Mouse (Mus musculus): ENCODE measurements around the gene Srrm3. TPM values are rescaled to one million over a fixed set of nuclear protein-coding genes. Genes with fewer than 3 reads are reported as not detected.
A peak's percentile ranks its signal among the peaks of the same experiment; 100 is the strongest.

Srrm3 gene
- polyA plus RNA-seq, 1 experiment from 2014 or later = 0.57 TPM

DNA sequence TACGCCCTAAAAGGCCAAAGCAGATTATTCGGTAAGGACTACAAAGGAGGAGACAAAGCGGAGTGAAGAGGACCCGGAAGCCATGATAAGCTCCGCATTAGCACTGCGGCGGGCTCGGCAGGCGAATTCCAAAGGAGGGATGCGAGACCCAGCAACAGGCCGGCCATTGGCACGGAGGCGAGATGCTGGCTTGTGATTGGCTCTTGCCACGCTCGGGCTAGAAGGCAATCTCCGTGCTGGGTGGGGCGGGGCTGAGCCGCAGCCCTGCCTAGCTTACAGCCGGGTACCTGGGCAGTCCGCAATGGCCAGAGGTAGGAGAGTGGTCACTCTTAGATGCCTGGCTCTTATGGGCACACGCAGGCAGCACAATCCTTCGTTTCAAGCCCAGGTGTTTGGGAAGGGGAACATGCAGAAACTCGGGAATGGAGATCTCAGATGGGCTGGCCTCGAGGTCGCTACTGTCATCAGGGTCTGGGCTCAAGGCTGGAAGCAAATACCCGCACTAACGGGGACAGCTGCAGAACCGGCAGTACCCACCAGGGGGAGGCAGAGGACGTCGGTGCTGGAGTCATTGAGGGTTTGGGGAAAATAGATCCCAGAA is 97.0 kb downstream of the Srrm3 start:
- H3K9me3 ChIP-seq (ENCODE audit: control insufficient read depth, low read length) = no peaks in the 10 kb centered on the region
- whole genome bisulfite sequencing = under 1% methylated on average over 30 of the region's 30 CpGs
- H3K36me3 ChIP-seq (ENCODE audit: control insufficient read depth, insufficient read depth, low read length) = 0 out of 2 replicates have a peak, but pooled peaks cover 3% of the 10 kb centered on the region
- peak; percentile 91 for ATAC-seq (ENCODE audit: low read depth)
- H3K4me2 ChIP-seq (ENCODE audit: low read depth, low read length) = peak overlapping the region; percentile 72
- H3K4me3 ChIP-seq (ENCODE audit: low read length) = peak overlapping the region; percentile 53
- H3K4me1 ChIP-seq (replicated peaks; ENCODE audit: control insufficient read depth, insufficient read depth, low read length) = peaks cover 30% of the 10 kb centered on the region
- H3K27me3 ChIP-seq (ENCODE audit: control insufficient read depth, insufficient read depth, low read depth, low read length) = no peaks in the 10 kb centered on the region
- peak overlapping the region; percentile 68 for H3K9ac ChIP-seq (ENCODE audit: low read length)
- peak overlapping the region; percentile 67 for H3K27ac ChIP-seq (ENCODE audit: low read length)

DNA sequence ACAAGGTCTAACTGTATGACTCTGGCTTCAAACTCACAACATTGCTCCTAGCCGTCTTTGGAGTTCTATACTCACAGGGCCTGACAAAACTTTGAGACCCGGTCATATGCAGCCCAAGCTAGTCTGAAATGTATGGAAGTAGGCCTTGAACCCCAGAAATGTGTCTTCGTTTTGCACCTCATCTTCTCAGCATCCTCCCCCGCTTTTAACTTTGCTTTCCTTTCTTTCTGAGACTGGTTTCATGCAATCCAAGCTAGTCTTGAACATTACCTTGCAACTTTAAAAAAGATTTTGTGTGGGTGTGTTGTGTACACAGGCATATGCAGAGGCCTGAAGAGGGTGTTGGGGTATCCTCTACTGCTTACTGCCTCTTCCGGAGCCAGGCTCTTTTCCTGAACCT is 97.6 kb downstream of the Srrm3 start:
- Histone ChIP-seq H3K9me3 (ENCODE audit: control insufficient read depth, low read length) (no peaks in the 10 kb centered on the region), H3K4me3 (ENCODE audit: low read length) (peak overlapping the region; percentile 53), H3K4me2 (ENCODE audit: low read depth, low read length) (peak overlapping the region; percentile 72), H3K36me3 (ENCODE audit: control insufficient read depth, insufficient read depth, low read length) (peaks cover 7% of the 10 kb centered on the region), H3K27me3 (ENCODE audit: control insufficient read depth, insufficient read depth, low read depth, low read length) (no peaks in the 10 kb centered on the region), H3K9ac (ENCODE audit: low read length) (0 out of 2 replicates have a peak overlapping the region, but pooled peaks have one; percentile 14), H3K4me1 (replicated peaks; ENCODE audit: control insufficient read depth, insufficient read depth, low read length) (peaks cover 30% of the 10 kb centered on the region), H3K27ac (ENCODE audit: low read length) (no peak overlapping the region)
- WGBS = 56% methylated on average over 5 of the region's 5 CpGs
- no peak for ATAC-seq (ENCODE audit: low read depth)

DNA sequence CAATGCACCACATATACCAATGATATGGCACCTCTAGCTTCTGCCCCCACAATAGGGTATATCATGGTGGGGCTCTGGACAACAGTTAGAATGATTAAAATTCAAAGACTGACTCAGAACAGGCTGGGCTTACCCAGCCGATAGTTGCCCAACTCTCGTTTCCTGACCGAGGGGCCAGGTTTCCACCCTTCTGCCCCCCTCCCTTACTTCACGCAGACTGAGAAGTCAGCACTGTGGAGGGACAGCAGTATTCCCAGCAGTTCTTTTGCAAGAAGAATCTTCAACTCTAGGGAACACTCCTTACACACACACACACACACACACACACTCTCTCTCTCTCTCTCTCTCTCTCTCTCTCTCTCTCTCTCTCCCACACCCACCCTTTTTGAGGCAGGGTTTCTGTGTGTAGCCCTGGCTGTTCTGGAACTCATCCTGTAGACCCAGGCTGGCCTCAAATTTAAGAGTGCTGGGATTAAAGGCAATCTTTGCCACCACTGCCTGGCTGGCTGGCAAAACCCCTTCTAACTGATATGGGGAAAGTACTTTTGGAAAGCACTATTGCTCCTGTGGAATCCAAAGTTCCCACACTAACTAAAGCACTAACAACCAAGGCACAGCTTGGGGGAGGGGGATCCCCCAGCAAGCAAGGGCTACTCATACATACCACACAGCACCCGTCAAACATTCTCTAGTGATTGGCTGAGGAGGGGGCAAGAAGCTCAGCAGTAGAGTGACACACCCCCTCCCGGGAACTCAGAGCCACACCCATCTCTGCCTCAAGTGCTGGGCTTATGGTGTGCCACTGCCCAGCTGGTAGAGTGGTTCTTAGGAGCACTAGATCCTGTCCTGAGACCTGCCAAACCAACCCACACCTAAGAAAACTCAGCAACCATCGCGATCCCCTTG is 98.9 kb downstream of the Srrm3 start:
- Histone ChIP-seq H3K4me1 (replicated peaks; ENCODE audit: control insufficient read depth, insufficient read depth, low read length) (peaks cover 32% of the 10 kb centered on the region), H3K4me3 (ENCODE audit: low read length) (no peak overlapping the region), H3K27me3 (ENCODE audit: control insufficient read depth, insufficient read depth, low read depth, low read length) (no peaks in the 10 kb centered on the region), H3K9ac (ENCODE audit: low read length) (no peak overlapping the region), H3K9me3 (ENCODE audit: control insufficient read depth, low read length) (no peaks in the 10 kb centered on the region), H3K27ac (ENCODE audit: low read length) (peak overlapping the region; percentile 84), H3K36me3 (ENCODE audit: control insufficient read depth, insufficient read depth, low read length) (peaks cover 17% of the 10 kb centered on the region), H3K4me2 (ENCODE audit: low read depth, low read length) (no peak overlapping the region)
- peak; percentile 30 for ATAC-seq (ENCODE audit: low read depth)
- WGBS = 37% methylated on average over 8 of the region's 8 CpGs

DNA sequence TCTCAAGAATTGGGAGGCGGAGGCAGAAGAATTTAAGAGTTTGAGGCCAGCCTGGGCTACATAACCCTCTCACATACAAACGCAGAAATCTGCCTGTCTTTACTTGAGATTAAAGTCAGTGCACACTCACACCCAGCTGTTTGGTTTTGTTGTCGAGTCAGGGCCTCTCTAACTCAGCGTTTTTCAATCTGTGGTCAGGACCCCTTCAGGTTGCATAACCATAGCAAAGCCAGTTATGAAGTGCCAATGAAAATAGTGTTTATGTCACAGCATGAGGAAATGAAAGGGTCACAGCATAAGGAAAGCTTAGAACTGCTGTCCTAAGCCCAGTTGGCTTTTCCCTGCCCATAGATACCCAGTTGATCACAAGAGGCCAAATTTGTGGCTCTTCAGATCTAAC is 100.2 kb downstream of the Srrm3 start:
- Histone ChIP-seq H3K4me1 (replicated peaks; ENCODE audit: control insufficient read depth, insufficient read depth, low read length) (peaks cover 32% of the 10 kb centered on the region), H3K9ac (ENCODE audit: low read length) (no peak overlapping the region), H3K4me3 (ENCODE audit: low read length) (no peak overlapping the region), H3K4me2 (ENCODE audit: low read depth, low read length) (no peak overlapping the region), H3K36me3 (ENCODE audit: control insufficient read depth, insufficient read depth, low read length) (peaks cover 26% of the 10 kb centered on the region), H3K27me3 (ENCODE audit: control insufficient read depth, insufficient read depth, low read depth, low read length) (no peaks in the 10 kb centered on the region), H3K27ac (ENCODE audit: low read length) (peak overlapping the region; percentile 77), H3K9me3 (ENCODE audit: control insufficient read depth, low read length) (no peaks in the 10 kb centered on the region)
- ATAC-seq (ENCODE audit: low read depth) = peak; percentile 31
- 43% methylated on average over 4 of the region's 4 CpGs for WGBS

DNA sequence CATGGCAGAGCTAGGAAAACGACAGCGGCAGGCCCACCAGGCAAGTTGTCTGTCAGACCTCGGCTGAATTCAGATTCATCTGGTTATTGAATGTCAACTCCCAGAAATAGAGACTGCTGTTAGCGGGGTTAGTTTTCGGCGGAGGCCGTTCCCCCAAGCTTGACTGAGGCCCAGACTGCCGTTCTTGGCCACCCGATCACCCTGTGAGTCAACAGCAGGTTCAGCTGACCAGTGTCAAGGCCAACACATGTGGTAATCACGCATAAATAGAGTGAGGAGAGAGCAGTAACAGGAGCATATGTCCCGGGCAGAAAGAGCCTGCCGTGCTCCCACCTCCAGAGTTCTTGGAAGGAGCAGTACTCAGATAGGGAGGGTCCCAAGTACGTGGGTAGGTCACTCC is 100.6 kb downstream of the Srrm3 start:
- no peak overlapping the region for H3K4me2 ChIP-seq (ENCODE audit: low read depth, low read length)
- H3K9me3 ChIP-seq (ENCODE audit: control insufficient read depth, low read length) = no peaks in the 10 kb centered on the region
- peak; percentile 16 for ATAC-seq (ENCODE audit: low read depth)
- H3K9ac ChIP-seq (ENCODE audit: low read length) = 0 out of 2 replicates have a peak overlapping the region, but pooled peaks have one; percentile 24
- H3K27ac ChIP-seq (ENCODE audit: low read length) = peak overlapping the region; percentile 77
- WGBS = 62% methylated on average over 13 of the region's 13 CpGs
- peaks cover 32% of the 10 kb centered on the region for H3K4me1 ChIP-seq (replicated peaks; ENCODE audit: control insufficient read depth, insufficient read depth, low read length)
- H3K27me3 ChIP-seq (ENCODE audit: control insufficient read depth, insufficient read depth, low read depth, low read length) = no peaks in the 10 kb centered on the region
- H3K4me3 ChIP-seq (ENCODE audit: low read length) = no peak overlapping the region
- peaks cover 26% of the 10 kb centered on the region for H3K36me3 ChIP-seq (ENCODE audit: control insufficient read depth, insufficient read depth, low read length)

DNA sequence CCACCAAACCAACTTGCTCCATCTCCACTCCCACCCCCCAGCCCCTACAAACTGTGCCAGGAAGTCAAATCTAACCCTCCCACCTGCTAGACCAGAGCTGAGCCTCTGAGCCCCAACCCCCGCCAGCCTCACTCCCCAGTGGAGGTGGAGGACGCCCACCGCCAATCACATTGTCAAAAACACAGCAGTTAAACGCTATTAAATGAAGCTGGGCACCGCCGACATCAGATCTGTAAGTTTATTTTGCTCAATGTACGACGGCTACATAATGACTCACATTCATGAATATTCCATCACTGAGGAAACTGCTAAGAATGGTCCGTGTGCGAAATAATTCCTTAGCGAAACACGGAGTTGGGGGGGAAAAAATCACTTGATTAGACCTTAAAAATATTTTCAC is 101.5 kb downstream of the Srrm3 start:
- no peak overlapping the region for H3K4me2 ChIP-seq (ENCODE audit: low read depth, low read length)
- H3K4me3 ChIP-seq (ENCODE audit: low read length) = no peak overlapping the region
- WGBS = 80% methylated on average over 12 of the region's 12 CpGs
- H3K9me3 ChIP-seq (ENCODE audit: control insufficient read depth, low read length) = no peaks in the 10 kb centered on the region
- no peak overlapping the region for H3K9ac ChIP-seq (ENCODE audit: low read length)
- peaks cover 32% of the 10 kb centered on the region for H3K4me1 ChIP-seq (replicated peaks; ENCODE audit: control insufficient read depth, insufficient read depth, low read length)
- H3K36me3 ChIP-seq (ENCODE audit: control insufficient read depth, insufficient read depth, low read length) = peaks cover 26% of the 10 kb centered on the region
- no peak for ATAC-seq (ENCODE audit: low read depth)
- no peaks in the 10 kb centered on the region for H3K27me3 ChIP-seq (ENCODE audit: control insufficient read depth, insufficient read depth, low read depth, low read length)
- H3K27ac ChIP-seq (ENCODE audit: low read length) = no peak overlapping the region; the same call in 1 of the 2 replicates

DNA sequence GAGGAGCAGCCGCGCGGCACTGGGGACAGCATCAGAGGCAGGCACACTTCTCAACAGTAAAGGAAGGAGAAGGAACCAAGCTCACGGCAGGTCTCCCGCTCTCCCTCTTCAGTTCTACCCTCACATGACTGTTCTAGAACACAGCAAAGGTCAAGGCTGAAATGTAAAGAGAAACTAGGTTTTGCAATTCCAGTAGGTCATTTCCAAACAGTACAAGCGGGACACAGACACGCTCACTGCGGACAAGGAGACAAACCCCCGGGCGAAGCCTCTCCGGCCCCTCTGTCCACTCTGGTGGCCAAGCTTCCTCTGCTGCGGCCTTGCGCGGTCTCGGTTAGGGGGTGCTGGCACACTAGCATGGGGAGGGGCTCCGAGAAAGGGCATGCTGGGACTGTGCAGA is 102.3 kb downstream of the Srrm3 start:
- 0 out of 2 replicates have a peak overlapping the region, but pooled peaks have one; percentile 17 for H3K27ac ChIP-seq (ENCODE audit: low read length)
- H3K9me3 ChIP-seq (ENCODE audit: control insufficient read depth, low read length) = no peaks in the 10 kb centered on the region
- peaks cover 35% of the 10 kb centered on the region for H3K4me1 ChIP-seq (replicated peaks; ENCODE audit: control insufficient read depth, insufficient read depth, low read length)
- H3K4me2 ChIP-seq (ENCODE audit: low read depth, low read length) = no peak overlapping the region
- H3K9ac ChIP-seq (ENCODE audit: low read length) = no peak overlapping the region
- H3K36me3 ChIP-seq (ENCODE audit: control insufficient read depth, insufficient read depth, low read length) = peaks cover 26% of the 10 kb centered on the region
- H3K27me3 ChIP-seq (ENCODE audit: control insufficient read depth, insufficient read depth, low read depth, low read length) = no peaks in the 10 kb centered on the region
- no peak overlapping the region for H3K4me3 ChIP-seq (ENCODE audit: low read length)
- no peak for ATAC-seq (ENCODE audit: low read depth)
- WGBS = 88% methylated on average over 16 of the region's 16 CpGs

DNA sequence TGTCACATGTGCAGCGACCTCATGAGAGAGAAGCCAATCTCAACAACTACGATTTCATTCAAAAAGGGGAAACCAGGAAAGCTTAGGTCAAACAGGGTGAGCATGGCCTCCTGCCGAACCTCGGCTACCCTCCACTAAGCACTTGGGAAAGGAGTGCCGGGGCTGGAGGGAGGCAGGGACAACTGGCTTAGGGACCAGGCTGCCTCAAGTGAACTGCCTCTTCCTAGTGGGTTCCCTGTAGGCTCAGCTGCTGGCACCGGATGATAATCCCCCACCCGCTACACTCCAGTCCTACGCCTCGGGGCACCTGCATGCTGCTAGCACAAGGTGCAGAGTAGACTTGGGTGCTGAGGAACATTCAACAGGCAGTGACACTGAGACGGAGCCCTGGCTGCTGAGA is 103.0 kb downstream of the Srrm3 start:
- H3K9ac ChIP-seq (ENCODE audit: low read length) = no peak overlapping the region
- H3K36me3 ChIP-seq (ENCODE audit: control insufficient read depth, insufficient read depth, low read length) = peaks cover 26% of the 10 kb centered on the region
- H3K27me3 ChIP-seq (ENCODE audit: control insufficient read depth, insufficient read depth, low read depth, low read length) = no peaks in the 10 kb centered on the region
- H3K4me3 ChIP-seq (ENCODE audit: low read length) = no peak overlapping the region
- WGBS = 83% methylated on average over 10 of the region's 10 CpGs
- no peak for ATAC-seq (ENCODE audit: low read depth)
- H3K4me2 ChIP-seq (ENCODE audit: low read depth, low read length) = no peak overlapping the region
- peaks cover 36% of the 10 kb centered on the region for H3K4me1 ChIP-seq (replicated peaks; ENCODE audit: control insufficient read depth, insufficient read depth, low read length)
- H3K27ac ChIP-seq (ENCODE audit: low read length) = 0 out of 2 replicates have a peak overlapping the region, but pooled peaks have one; percentile 16
- no peaks in the 10 kb centered on the region for H3K9me3 ChIP-seq (ENCODE audit: control insufficient read depth, low read length)

DNA sequence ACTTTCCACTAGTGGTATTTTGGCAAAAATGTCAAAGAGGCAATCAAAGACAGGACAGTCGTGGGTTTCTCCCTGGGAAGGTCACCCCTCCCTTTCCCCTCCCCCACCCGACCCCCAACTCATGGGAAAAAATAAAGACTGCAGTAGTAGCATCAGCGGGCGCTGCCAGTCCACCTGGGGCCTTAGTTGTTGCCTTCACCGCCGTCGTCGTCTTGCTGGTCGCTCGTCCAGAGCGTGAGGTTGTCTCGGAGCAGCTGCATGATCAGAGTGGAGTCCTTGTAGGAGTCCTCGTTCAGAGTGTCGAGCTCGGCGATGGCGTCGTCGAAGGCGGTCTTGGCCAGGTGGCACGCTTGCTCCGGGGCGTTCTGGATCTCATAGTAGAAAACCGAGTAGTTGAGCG is 104.1 kb downstream of the Srrm3 start:
- WGBS = 86% methylated on average over 25 of the region's 25 CpGs

More for the DNA sequence above, 104.1 kb downstream of the Srrm3 start:
- H3K36me3 ChIP-seq (ENCODE audit: control insufficient read depth, insufficient read depth, low read length) = peaks cover 26% of the 10 kb centered on the region
- no peak overlapping the region for H3K4me3 ChIP-seq (ENCODE audit: low read length)
- no peak overlapping the region for H3K9ac ChIP-seq (ENCODE audit: low read length)
- ATAC-seq (ENCODE audit: low read depth) = no peak
- no peaks in the 10 kb centered on the region for H3K9me3 ChIP-seq (ENCODE audit: control insufficient read depth, low read length)
- H3K4me1 ChIP-seq (replicated peaks; ENCODE audit: control insufficient read depth, insufficient read depth, low read length) = peaks cover 29% of the 10 kb centered on the region
- H3K4me2 ChIP-seq (ENCODE audit: low read depth, low read length) = no peak overlapping the region
- H3K27me3 ChIP-seq (ENCODE audit: control insufficient read depth, insufficient read depth, low read depth, low read length) = no peaks in the 10 kb centered on the region
- H3K27ac ChIP-seq (ENCODE audit: low read length) = no peak overlapping the region
